15 mouse cellular contexts compared by ENCODE assay signal in genomic region chr4:125544947-125545767, GRCm38 (mm10). TPM values are rescaled to one million over a fixed set of nuclear protein-coding genes. Genes with fewer than 3 reads are reported as not detected.
DNase-seq lines count a peak whose midpoint lies in the region; ATAC-seq and TF ChIP-seq lines count a peak whose summit lies in the region.
"Had no signal": no experiment of that assay in that cellular context is flagged by ENCODE, and none has a peak within 500 bp of the region (broad histone marks: within the 10 kb centered on the region; RNA-seq: fewer than 3 reads in every experiment).

No protein-coding gene starts in this region.

- DNase-seq in embryo, embryonic 11 days, result peak; percentile 63
- DNase-seq in hindbrain, embryonic 11.5 days (ENCODE audit: low spot score), result peak; percentile 75
- DNase-seq in adrenal gland, postnatal 36 days, result no peak
- no peak for DNase-seq in frontal cortex, adult 2 months (ENCODE audit: extremely low spot score in 1 of 2, low spot score in 1 of 2)
- DNase-seq in heart, postnatal 36 days, result no peak
- DNase-seq in frontal cortex, postnatal 25 days (ENCODE audit: low spot score in 2 of 2), result no peak
- DNase-seq: gastrocnemius, adult 2 months; kidney, adult 9 months; layer of hippocampus, postnatal 36 days; lung, postnatal 14 days; spleen, adult 18-20 months; thymus, postnatal 4 days had no signal

- no peaks in the 10 kb centered on the region for H3K9me3 ChIP-seq in E14TG2a.4 (ENCODE audit: low read length)
- H3K9me3 ChIP-seq in hindbrain, embryonic 11.5 days (ENCODE audit: control insufficient read depth, low read length), result no peaks in the 10 kb centered on the region
- H3K9me3 ChIP-seq in midbrain, embryonic 16.5 days (replicated peaks; ENCODE audit: control insufficient read depth, low read length, poor library complexity, severe bottlenecking), result no peaks in the 10 kb centered on the region

- H3K9ac ChIP-seq in hindbrain, embryonic 11.5 days (ENCODE audit: low read depth, low read length), result no peak overlapping the region
- peak overlapping the region; percentile 42; the same call in 1 of the 2 replicates for H3K9ac ChIP-seq in midbrain, embryonic 16.5 days (ENCODE audit: low read depth, low read length)

- peak; percentile 93 for ATAC-seq in hindbrain, embryonic 11.5 days (ENCODE audit: low FRiP score)
- ATAC-seq in midbrain, embryonic 16.5 days, result peak; percentile 78

- H3K4me3 ChIP-seq in E14TG2a.4 (replicated peaks; ENCODE audit: low read length), result peak overlapping the region; percentile 37
- no peak overlapping the region for H3K4me3 ChIP-seq in hindbrain, embryonic 11.5 days (ENCODE audit: low read depth, low read length)
- no peak overlapping the region for H3K4me3 ChIP-seq in midbrain, embryonic 16.5 days (ENCODE audit: low read depth, low read length)
- H3K4me3 ChIP-seq: gastrocnemius, adult 2 months had no signal

- H3K4me1 ChIP-seq in E14TG2a.4 (replicated peaks; ENCODE audit: low read depth, low read length), result peaks cover 93% of the 10 kb centered on the region
- H3K4me1 ChIP-seq in hindbrain, embryonic 11.5 days (replicated peaks; ENCODE audit: control insufficient read depth, insufficient read depth, low read length), result peaks cover 2% of the 10 kb centered on the region; the same call in 1 of the 2 replicates
- peaks cover 13% of the 10 kb centered on the region for H3K4me1 ChIP-seq in midbrain, embryonic 16.5 days (ENCODE audit: control insufficient read depth, insufficient read depth, low read length)

- H3K27me3 ChIP-seq in E14TG2a.4 (ENCODE audit: insufficient read depth, low read length), result peaks cover 7% of the 10 kb centered on the region; the same call in 1 of the 2 replicates
- H3K27me3 ChIP-seq in hindbrain, embryonic 11.5 days (ENCODE audit: control insufficient read depth, insufficient read depth, low read length), result no peaks in the 10 kb centered on the region
- no peaks in the 10 kb centered on the region; the same call in 1 of the 2 replicates for H3K27me3 ChIP-seq in midbrain, embryonic 16.5 days (ENCODE audit: control insufficient read depth, insufficient read depth, low read depth, low read length)

- H3K36me3 ChIP-seq in E14TG2a.4 (ENCODE audit: insufficient read depth, low read length), result no peaks in the 10 kb centered on the region
- no peaks in the 10 kb centered on the region for H3K36me3 ChIP-seq in hindbrain, embryonic 11.5 days (ENCODE audit: control insufficient read depth, insufficient read depth, low read length)
- H3K36me3 ChIP-seq in midbrain, embryonic 16.5 days (ENCODE audit: control insufficient read depth, insufficient read depth, low read length), result no peaks in the 10 kb centered on the region

- 19% methylated on average over 18 of the region's 18 CpGs for WGBS in hindbrain, embryonic 11.5 days
- 8% methylated on average over 18 of the region's 18 CpGs for WGBS in midbrain, embryonic 16.5 days

- peak overlapping the region; percentile 2 for H3K27ac ChIP-seq in hindbrain, embryonic 11.5 days (ENCODE audit: low read depth, low read length)
- peak overlapping the region; percentile 71 for H3K27ac ChIP-seq in midbrain, embryonic 16.5 days (ENCODE audit: low read length)
- H3K27ac ChIP-seq: gastrocnemius, adult 2 months had no signal

- no peak overlapping the region; the same call in 1 of the 2 replicates for H3K4me2 ChIP-seq in hindbrain, embryonic 11.5 days (replicated peaks; ENCODE audit: low read depth, low read length)
- peak overlapping the region; percentile 43 for H3K4me2 ChIP-seq in midbrain, embryonic 16.5 days (ENCODE audit: low read length)

- no peak for TF ChIP-seq CTCF in E14TG2a.4 (conservative IDR thresholded peaks at IDR 0.05; ENCODE audit: low read length)

- intact Hi-C loops in heart, postnatal 36 days (cut with DNase I), result no loop called here

RNA-seq across cellular contexts. Expression of gene Grik3, which starts 54.7 kb away (rescaled TPM):
- polyA plus RNA-seq in hindbrain, embryonic 11.5 days (2014; fragmentation: Nextera tagmentation; extraction: Ambion mirVana), result 2.1 and 2.9 TPM in 2 replicates
- 4.4 and 5.9 TPM in 2 replicates for polyA plus RNA-seq in midbrain, embryonic 16.5 days (2015; fragmentation: Nextera tagmentation; extraction: Ambion mirVana)
- under 1 TPM; 0.30 to 0.33 TPM for total RNA-seq in adrenal gland, postnatal 36 days (2021)
- 37.2 and 40.7 TPM in 2 replicates for polyA plus RNA-seq in frontal cortex, adult 2 months (2012; rRNA removed)
- total RNA-seq in heart, postnatal 36 days (2021), result under 1 TPM; 0.05 to 0.25 TPM
- total RNA-seq: liver, adult 2 months had no signal

Comparison
In these comparisons a context has a peak if more than half of its experiments do, and no peak if none do; other contexts are left out.
1. DNase-seq: peak in embryo, embryonic 11 days (single experiment) and hindbrain, embryonic 11.5 days (single experiment); none in adrenal gland, postnatal 36 days (0 of 2), frontal cortex, adult 2 months (0 of 2), heart, postnatal 36 days (0 of 2) and frontal cortex, postnatal 25 days (0 of 2).